Mouse (Mus musculus) lung, postnatal 0 days (tissue): Measurements from ENCODE around the gene Polr1e.
"Not testable (repeated sequence)": the region's sequence is repeated elsewhere in the genome, so short reads cannot be mapped to it uniquely, and the experiment has no call there.

ENCODE experiments used
- CTCF ChIP-seq: IDR thresholded peaks from 2 replicates; pipeline ENCODE4 v1.5.1; 2016; ENCODE audit warnings: antibody characterized with exemption, mild to moderate bottlenecking
- EP300 ChIP-seq: IDR thresholded peaks from 2 replicates; pipeline ENCODE4 v1.6.1; 2016; ENCODE audit warnings: antibody characterized with exemption, mild to moderate bottlenecking, control low read depth

DNA sequence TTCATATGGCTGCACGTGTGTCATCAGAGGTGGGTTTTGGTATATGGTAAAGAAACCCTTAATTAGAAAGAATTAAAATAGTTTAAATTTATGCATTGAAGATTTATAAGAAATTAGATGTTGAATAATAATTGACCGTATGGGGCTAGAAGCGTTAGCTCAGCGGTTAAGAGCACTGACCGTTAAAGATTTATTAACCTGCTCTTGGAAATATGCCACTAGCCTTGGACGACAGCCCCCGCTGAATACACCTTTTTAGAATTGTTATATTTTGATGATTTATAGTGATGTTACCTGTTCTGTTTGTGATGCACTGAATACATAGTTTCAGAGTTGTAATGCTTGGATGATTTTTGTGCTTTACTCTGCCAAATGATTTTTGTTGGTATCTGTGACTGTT, 21.2 kb downstream of the Polr1e start:
- TF ChIP-seq CTCF, EP300: not testable (repeated sequence)
